Mouse (Mus musculus): ENCODE measurements around the gene Dnajc30. TPM values are rescaled to one million over a fixed set of nuclear protein-coding genes. Genes with fewer than 3 reads are reported as not detected.

Gene Dnajc30
- polyA plus RNA-seq (2015; fragmentation: Nextera tagmentation; extraction: Ambion mirVana), result 28.9 and 33.5 TPM in 2 replicates

DNA sequence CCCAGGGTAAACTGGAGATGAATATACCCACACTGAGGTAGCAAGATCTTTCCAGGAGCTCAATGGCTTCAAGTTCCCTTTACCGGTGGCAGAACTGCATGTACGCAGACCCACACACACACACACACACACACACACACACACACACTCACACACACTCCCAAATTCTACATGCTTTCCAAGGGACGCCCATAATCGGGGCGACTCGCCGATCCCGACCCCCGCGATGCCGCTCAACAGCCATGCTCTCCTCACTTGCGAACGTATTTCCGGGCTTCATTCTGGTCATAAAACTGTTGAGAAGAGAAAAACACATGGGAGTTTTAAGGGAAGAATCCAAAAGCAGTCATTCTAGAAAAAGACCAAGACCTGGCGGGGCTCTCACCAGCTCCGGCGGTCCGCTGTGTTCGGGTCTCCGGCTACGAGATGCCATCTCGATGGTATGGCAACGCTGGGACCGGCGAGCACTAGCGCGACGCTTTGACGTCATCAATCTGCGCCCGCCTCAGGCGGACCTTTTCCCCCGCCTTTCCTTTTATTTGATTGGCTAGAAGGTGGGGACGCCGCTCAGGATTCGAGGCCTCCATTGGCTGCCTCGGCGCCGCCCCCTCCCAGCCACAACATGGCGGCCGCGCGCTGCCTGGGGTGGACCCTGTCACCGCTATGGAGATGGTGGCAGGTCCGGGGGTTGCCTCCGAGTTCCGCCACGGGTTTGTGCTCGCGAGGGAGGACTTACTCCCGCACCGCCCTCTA, at the start of gene Dnajc30:
Dnajc30 (plus strand) TSS at position 574 of the 753 bp plus-strand sequence.
- WGBS, result under 1% methylated on average over 52 of the region's 52 CpGs
- peak within 1 kb of the TSS; percentile 23; the same call in 1 of the 2 replicates for H3K27ac ChIP-seq
- ATAC-seq (ENCODE audit: insufficient read depth, low FRiP score, low read depth), result peak; percentile 95

DNA sequence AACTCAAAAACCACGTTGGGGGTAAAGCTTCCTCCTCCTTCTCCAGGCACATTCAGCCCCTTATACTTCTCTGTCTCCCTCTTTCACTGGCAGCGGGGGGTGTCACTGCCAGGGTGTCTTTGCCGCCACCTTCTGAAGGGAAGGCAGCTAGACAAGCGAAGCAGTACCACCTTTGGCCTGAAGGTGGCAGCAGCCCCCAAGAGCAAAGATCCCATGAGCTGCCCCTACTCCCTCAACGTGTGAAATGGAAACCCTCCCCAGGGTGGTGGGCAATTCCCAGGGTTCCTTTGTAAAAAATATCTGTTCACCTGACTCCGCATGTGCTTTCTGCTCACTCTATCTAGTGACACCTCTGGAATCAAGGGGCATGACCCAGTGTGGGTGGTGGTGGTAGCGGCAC, 48.5 kb upstream of the Dnajc30 start:
- H3K27ac ChIP-seq, result no peak overlapping the region
- no peaks in the 10 kb centered on the region for H3K36me3 ChIP-seq
- no peaks in the 10 kb centered on the region for H3K27me3 ChIP-seq (replicated peaks)
- WGBS, result 14% methylated on average over 7 of the region's 7 CpGs
- ATAC-seq (ENCODE audit: insufficient read depth, low FRiP score, low read depth), result peak; percentile 13; the same call in 1 of the 2 replicates
- peaks cover 29% of the 10 kb centered on the region for H3K4me1 ChIP-seq
- H3K4me3 ChIP-seq (replicated peaks), result no peak overlapping the region
- H3K4me2 ChIP-seq, result no peak overlapping the region
- H3K9me3 ChIP-seq, result no peaks in the 10 kb centered on the region
- no peak overlapping the region for H3K9ac ChIP-seq

More for the DNA sequence above, at the start of gene Dnajc30:
- Histone ChIP-seq H3K27me3 (replicated peaks) (no peaks in the 10 kb centered on the region), H3K4me1 (peaks cover 11% of the 10 kb centered on the region; the same call in 1 of the 2 replicates), H3K9me3 (no peaks in the 10 kb centered on the region), H3K4me2 (peak within 1 kb of the TSS; percentile 96), H3K36me3 (peaks cover 27% of the 10 kb centered on the region), H3K9ac (peak within 1 kb of the TSS; percentile 73), H3K4me3 (replicated peaks) (peak within 1 kb of the TSS; percentile 92)

DNA sequence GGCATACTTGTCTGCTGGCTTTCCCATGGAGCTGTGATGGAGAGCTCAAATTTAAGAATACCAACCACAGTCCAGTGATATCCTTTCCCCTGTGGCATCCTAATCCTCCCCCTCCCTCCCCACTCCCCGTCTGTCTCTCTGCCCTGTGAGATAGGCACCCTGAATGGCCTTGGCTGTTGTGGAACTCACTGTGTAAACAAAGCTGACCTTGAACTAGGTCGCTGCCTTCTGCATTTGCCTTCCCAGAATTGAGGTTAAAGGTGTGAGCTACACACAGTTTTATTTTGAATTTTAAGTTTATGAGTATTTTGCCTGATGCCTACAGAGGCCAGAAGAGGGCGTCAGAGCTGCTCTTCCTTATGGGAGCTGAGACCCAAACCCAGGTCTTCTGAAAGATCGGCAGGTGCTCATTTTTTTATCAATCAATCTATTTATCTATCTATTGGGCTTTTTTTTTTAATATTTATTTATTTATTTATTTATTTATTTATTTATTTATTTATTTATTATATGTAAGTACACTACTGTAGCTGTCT, 47.7 kb upstream of the Dnajc30 start:
- Histone ChIP-seq H3K9ac (no peak overlapping the region), H3K4me1 (peaks cover 21% of the 10 kb centered on the region), H3K4me3 (replicated peaks) (no peak overlapping the region), H3K9me3 (no peaks in the 10 kb centered on the region), H3K36me3 (no peaks in the 10 kb centered on the region), H3K27ac (no peak overlapping the region), H3K4me2 (no peak overlapping the region), H3K27me3 (replicated peaks) (no peaks in the 10 kb centered on the region)
- WGBS, result 33% methylated on average over 4 of the region's 4 CpGs
- no peak for ATAC-seq (ENCODE audit: insufficient read depth, low FRiP score, low read depth)

DNA sequence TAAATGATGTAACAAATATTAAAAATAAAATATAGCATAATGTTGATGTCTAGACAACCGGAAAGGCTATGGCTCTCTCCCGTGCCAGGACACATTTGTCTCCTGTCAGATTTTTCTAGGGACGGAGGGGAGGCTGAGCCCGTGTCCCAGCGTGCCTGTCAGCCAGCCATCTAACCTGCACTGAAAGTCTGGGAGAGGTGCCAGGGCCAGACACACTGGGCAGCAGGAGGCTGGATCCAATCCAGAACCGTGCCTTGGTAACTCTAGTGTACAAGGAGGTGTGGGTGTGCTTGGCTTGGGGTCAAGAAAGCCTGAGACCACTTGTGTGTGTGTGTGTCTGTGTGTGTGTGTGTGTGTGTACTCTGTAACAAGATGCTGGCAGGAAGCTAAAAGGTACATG, 42.2 kb upstream of the Dnajc30 start:
- no peak overlapping the region for H3K4me2 ChIP-seq
- ATAC-seq (ENCODE audit: insufficient read depth, low FRiP score, low read depth), result 0 out of 2 replicates have a peak, but pooled peaks have one; percentile 1
- no peaks in the 10 kb centered on the region for H3K27me3 ChIP-seq (replicated peaks)
- no peak overlapping the region for H3K4me3 ChIP-seq (replicated peaks)
- H3K36me3 ChIP-seq, result no peaks in the 10 kb centered on the region
- H3K9ac ChIP-seq, result no peak overlapping the region
- peak overlapping the region; percentile 26; the same call in 1 of the 2 replicates for H3K27ac ChIP-seq
- no peaks in the 10 kb centered on the region for H3K9me3 ChIP-seq
- 46% methylated on average over 6 of the region's 6 CpGs for WGBS
- peaks cover 32% of the 10 kb centered on the region for H3K4me1 ChIP-seq

DNA sequence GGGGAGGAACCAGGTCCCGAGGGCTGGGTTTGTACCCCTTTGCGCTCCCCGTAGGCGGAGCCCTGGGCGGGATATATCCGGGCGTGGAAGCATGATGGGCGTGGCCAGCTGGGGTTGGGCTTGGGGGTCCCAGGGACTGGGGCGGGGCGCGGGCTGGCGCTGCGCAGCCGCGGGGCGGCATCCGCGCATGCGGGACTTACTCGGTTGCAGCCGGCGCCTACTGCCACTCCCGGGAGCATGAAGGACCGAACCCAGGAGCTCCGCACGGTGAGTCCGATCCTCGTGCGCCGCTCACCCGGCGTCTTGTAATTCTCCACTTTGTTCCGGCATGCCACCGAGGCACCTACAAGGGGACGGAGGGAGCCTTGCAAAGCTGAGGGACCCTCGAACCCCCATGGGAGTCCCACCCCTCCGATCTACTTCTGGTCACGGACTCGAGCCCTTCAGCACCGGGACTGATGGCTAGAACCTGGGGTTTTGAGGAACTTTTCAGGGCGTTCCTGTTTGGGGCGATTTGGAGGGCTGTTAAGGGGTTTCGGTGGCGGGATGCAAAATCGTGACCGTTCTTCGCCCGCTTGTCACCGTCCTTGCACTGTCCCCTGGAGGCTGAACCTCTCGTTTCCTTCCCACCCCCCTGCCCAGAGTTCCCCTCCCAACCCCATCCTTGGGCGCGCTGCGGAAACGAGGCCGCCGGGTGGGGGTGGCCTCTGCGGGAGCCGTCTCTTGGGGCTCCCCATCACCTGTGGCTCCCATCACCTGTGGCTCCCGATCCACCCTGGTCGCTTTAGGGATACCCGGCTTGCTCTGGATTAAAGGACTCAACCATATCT, 40.4 kb upstream of the Dnajc30 start, which contains the start of gene Stx1a:
Stx1a (plus strand) TSS at position 139 of the 830 bp plus-strand sequence.
- peak within 1 kb of the TSS; percentile 69 for H3K4me3 ChIP-seq (replicated peaks)
- peak; percentile 90 for ATAC-seq (ENCODE audit: insufficient read depth, low FRiP score, low read depth)
- peak within 1 kb of the TSS; percentile 69 for H3K9ac ChIP-seq
- H3K36me3 ChIP-seq, result no peaks in the 10 kb centered on the region
- no peaks in the 10 kb centered on the region for H3K27me3 ChIP-seq (replicated peaks)
- peak within 1 kb of the TSS; percentile 94 for H3K4me2 ChIP-seq
- under 1% methylated on average over 47 of the region's 61 CpGs for WGBS
- no peaks in the 10 kb centered on the region for H3K9me3 ChIP-seq
- H3K4me1 ChIP-seq, result peaks cover 35% of the 10 kb centered on the region
- H3K27ac ChIP-seq, result peak within 1 kb of the TSS; percentile 51; the same call in 1 of the 2 replicates

DNA sequence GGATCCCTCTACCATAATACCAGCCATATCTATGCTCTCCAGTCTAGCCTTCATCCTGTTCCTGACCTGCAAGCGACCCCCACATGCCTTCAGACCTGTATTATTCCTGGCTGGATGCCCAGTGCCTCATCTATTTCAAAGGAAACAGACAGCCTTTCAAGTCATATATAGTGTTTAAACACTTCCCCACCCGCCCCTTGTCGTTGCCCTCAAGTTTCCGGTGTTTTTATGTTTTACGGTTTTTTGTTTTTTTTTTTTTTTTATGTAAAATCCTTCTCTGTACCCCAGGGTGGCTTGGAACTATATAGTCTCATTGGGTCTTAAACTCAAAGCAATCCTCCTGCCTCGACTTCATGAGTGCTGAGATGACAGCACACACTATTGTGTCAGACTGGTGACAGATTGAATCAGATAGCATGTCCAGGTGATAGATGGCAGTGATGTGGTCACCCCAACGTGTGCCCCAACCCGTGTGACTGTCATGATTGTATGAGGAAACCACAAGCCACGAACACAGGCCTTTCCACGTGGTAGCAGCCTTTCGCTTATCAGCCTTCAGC, 39.3 kb upstream of the Dnajc30 start:
- Histone ChIP-seq H3K9me3 (no peaks in the 10 kb centered on the region), H3K27ac (no peak overlapping the region), H3K36me3 (no peaks in the 10 kb centered on the region), H3K27me3 (replicated peaks) (no peaks in the 10 kb centered on the region), H3K9ac (no peak overlapping the region), H3K4me1 (peaks cover 44% of the 10 kb centered on the region), H3K4me2 (peak overlapping the region; percentile 94), H3K4me3 (replicated peaks) (peak overlapping the region; percentile 69)
- ATAC-seq (ENCODE audit: insufficient read depth, low FRiP score, low read depth), result no peak
- 36% methylated on average over 11 of the region's 11 CpGs for WGBS

DNA sequence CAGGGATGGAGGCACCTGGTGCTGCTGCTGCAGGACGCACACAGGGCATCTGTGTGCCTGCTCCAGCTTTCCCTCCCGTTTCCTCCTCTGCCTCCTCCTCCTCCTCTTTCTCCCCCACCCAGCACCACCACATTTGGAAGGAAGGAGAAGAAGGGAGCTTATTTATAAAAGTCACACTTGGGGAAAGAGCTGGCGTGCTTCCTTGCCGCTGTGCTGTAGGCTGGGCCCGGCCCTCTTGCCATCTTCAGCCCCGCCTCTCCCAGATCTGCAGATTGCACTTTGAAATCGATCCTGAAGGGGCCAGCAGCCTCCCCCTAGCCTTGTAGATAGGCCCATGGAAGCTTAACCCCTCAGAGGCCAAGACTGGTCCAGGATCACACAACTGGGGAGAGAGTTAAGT, 38.1 kb upstream of the Dnajc30 start:
- Histone ChIP-seq H3K36me3 (no peaks in the 10 kb centered on the region), H3K4me1 (peaks cover 44% of the 10 kb centered on the region), H3K9me3 (no peaks in the 10 kb centered on the region), H3K4me3 (replicated peaks) (no peak overlapping the region), H3K27me3 (replicated peaks) (no peaks in the 10 kb centered on the region), H3K27ac (no peak overlapping the region), H3K9ac (no peak overlapping the region), H3K4me2 (peak overlapping the region; percentile 33)
- 9% methylated on average over 7 of the region's 7 CpGs for WGBS
- ATAC-seq (ENCODE audit: insufficient read depth, low FRiP score, low read depth), result no peak

DNA sequence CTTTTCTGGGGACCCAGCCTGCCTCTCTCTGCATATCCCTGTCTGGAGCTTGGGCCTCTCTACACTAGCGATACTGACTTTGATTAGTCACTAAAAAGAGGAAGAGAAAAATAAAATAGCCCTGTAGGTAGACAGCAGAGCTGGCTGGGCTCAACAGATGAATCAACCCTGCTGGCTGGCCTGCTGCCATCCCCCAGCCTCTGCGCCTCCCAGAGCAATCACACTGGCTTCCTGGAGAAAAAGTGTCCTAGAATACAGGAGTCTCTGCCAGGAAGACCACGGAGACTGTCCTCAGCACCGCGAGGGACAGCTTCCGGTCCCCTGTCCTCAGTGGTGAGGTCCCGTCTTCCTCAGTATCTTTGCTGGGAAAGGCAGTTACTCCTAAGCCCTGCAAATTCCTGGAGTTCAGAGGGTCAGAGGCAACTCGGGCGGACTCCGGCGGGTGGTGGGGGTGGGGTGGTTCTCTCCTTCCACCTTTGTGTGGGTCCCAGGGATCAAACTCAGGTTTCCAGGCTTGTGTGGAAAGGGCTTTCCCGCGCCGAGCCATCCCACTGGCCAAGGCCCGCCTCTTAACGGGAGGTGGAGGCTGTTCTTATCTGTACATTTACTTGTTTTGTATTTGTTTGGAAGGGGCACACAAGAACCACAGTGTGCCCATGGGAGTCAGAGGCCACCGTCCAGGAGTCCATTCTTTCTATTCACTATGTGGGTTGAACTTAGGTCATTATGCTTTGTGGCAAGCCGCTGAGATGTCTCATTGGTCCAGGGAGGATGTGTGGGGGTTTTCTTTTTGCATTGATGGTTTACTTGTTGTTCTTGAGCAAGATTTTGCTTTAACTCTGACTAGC, 34.8 kb upstream of the Dnajc30 start:
- Histone ChIP-seq H3K36me3 (no peaks in the 10 kb centered on the region), H3K9ac (no peak overlapping the region), H3K4me2 (peak overlapping the region; percentile 39), H3K9me3 (no peaks in the 10 kb centered on the region), H3K4me3 (replicated peaks) (no peak overlapping the region), H3K4me1 (peaks cover 32% of the 10 kb centered on the region), H3K27ac (peak overlapping the region; percentile 58; the same call in 1 of the 2 replicates), H3K27me3 (replicated peaks) (no peaks in the 10 kb centered on the region)
- ATAC-seq (ENCODE audit: insufficient read depth, low FRiP score, low read depth), result no peak
- WGBS, result 38% methylated on average over 18 of the region's 18 CpGs

DNA sequence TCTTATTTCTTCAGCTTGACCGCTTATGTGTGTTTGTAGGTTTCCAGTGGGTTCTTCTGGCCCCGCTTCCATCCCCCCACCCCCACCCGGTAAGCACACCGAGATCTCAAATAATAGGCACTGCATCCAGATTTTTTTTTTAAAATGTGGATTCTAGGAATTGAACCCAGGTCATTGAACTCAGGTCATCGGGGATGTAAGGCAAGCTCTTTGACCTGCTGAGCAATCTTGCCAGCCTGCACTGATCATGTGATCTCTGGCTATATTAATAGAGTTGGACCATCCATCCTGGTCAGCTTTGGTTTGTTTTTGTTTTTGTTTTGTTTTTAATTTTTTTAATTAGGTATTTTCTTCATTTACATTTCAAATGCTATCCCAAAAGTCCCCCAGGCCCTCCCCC, 31.4 kb upstream of the Dnajc30 start:
- no peak for ATAC-seq (ENCODE audit: insufficient read depth, low FRiP score, low read depth)
- no peak overlapping the region for H3K4me2 ChIP-seq
- no peak overlapping the region for H3K9ac ChIP-seq
- peaks cover 12% of the 10 kb centered on the region for H3K4me1 ChIP-seq
- WGBS, result 93% methylated on average over 5 of the region's 5 CpGs
- no peak overlapping the region for H3K27ac ChIP-seq
- no peaks in the 10 kb centered on the region for H3K27me3 ChIP-seq (replicated peaks)
- no peak overlapping the region for H3K4me3 ChIP-seq (replicated peaks)
- no peaks in the 10 kb centered on the region for H3K9me3 ChIP-seq
- no peaks in the 10 kb centered on the region for H3K36me3 ChIP-seq

DNA sequence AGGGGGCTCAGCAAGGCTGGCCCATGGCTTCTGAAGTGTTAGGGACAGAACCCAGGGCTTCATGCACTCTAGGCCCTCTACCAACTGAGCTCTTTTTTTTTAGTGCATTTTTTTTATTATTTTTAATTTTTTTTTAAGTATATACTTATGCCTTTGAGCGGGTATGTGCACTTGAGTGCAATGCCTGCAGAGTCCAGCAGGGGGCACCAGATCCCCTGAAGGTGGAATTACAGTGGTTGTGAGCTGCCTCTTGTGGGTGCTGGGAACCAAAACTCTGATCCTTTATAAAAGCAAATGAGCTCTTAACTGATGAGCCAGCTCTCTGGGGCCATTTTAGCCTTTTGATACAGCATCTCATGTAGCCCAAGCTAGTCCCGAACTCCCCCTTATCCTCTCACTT, 29.4 kb upstream of the Dnajc30 start:
- Histone ChIP-seq H3K4me3 (replicated peaks) (no peak overlapping the region), H3K4me1 (no peaks in the 10 kb centered on the region), H3K27me3 (replicated peaks) (no peaks in the 10 kb centered on the region), H3K4me2 (no peak overlapping the region), H3K27ac (no peak overlapping the region), H3K9me3 (no peaks in the 10 kb centered on the region), H3K9ac (no peak overlapping the region), H3K36me3 (peaks cover 8% of the 10 kb centered on the region; the same call in 1 of the 2 replicates)
- WGBS, result 98% methylated on average over 2 of the region's 2 CpGs
- ATAC-seq (ENCODE audit: insufficient read depth, low FRiP score, low read depth), result no peak

All from stomach, embryonic 15.5 days (tissue).